Mouse (Mus musculus) cerebellum, adult 18-20 months (tissue): Measurements from ENCODE around the gene Csk.

ENCODE experiments used
- DNase-seq, 2 experiments: peaks; one replicate each; pipeline ENCODE4 v3.0.0; 2021

Csk gene

DNA sequence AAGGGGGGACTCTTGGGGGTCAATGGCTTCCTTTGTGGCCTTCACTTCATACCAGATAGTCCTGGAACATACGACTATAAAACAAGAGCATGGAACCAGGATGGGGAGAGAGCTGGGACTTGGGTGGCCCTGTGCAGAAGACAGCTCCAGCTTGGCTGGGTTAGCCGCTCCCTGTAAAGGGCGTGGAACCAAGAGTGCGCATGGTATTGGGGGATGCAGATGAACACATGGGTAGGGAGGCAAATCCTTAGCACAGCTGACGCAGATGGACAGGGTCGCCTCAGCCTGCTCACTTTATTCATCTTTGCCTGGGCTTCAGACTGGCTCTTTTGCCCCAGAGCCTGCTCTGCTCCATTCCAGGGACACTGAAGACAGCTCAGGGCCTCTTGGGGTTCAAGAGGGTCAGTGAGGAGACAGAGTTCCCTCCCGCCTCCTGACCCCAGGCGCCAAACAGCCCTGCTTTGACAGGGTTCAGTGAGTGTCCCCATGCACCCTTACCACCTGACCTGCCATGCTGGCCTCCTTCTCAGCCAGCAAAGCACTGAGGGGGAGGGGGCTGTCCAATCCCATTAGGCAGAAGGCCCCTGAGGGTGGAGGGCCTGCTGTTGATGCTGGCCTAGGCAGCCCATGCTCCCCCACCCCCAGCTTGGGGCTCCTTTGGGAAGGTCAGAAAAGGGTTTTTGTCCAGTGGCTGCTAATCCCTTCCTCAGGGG is 54.4 kb downstream of the Csk start:
- no peak for DNase-seq

DNA sequence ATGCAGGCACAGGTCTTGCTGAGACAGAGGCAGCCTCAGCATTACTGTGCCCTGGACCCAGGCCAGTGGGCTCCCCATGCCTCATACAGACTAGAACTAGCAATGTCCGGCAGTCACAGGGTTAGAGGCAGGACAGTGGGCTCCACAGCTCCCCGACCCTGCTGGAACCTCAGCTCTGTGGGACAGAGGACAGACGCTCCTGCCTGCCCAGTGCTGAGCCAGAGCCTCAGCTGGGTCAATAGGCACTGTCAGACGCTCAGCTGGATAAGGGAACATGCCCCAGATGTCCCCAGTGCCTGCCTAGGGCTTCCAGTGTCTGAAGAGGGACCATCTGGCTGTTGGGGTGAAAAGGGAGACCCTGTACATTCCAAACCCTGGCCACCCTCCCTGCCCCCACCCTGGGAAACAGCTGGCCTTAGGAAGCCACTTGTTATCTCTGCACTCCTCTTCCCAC is 55.5 kb downstream of the Csk start:
- DNase-seq = no peak

GRCm38 (mm10) chr9:57597265-57597664 is 56.2 kb downstream of the Csk start:
- DNase-seq = no peak

- no peak for DNase-seq
These were observed 59.3 kb downstream of the Csk start for GRCm38 (mm10) chr9:57594174-57594509.

GRCm38 (mm10) chr9:57593454-57594173 is 59.8 kb downstream of the Csk start:
- DNase-seq = no peak

DNA sequence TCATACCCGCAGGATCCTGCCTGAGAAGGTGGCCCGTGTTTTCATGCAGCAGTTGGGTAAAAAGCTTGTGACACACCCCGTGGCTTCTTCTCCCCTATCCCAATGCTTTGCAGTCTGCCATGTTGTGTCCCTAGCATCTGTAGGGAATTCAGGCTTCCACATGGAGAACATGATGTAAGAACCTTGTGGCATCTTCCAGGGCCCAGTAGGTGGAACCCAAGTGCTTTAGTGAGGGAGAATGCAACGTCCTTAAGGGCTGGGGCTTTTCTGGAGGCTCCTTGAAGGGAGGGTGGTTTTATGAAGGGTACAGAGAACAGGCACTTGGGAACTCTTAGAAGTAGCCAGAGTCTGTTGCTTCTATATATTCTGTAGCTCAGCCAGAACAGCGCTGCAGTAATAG is 62.7 kb downstream of the Csk start:
- DNase-seq = no peak

- peak; percentile 79 to 82 for DNase-seq
These were observed 64.0 kb downstream of the Csk start, which contains the start of gene Ulk3 for GRCm38 (mm10) chr9:57589224-57590126. Gene Ulk3, plus strand, starts transcription at chr9:57589452.

DNA sequence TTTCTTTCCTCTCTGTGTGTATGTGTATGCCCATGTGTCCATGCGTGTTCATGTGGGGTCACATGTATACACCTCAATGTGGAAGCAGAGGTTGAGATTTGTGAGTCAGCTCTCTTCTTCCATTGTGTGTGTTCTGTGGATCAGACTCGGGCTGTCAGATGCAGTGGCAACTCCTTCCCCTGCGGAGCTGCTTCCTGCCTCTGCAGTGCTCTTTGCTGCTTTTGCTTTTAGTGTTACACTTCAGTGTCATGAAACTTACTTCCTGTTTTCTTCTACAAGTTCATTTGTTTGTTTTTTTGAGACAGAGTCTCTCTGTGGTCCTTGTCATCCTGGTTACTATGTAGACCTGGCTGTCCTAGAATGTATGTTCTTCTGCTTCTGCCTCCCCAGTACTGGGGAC is 68.4 kb downstream of the Csk start:
- no peak for DNase-seq

- no peak for DNase-seq
These were observed 76.1 kb downstream of the Csk start for GRCm38 (mm10) chr9:57577144-57577849.
